Comparison of ENCODE assay signal across 34 mouse cellular contexts in genomic region chr5:114836886-114837285, GRCm38 (mm10). TPM values are rescaled to one million over a fixed set of nuclear protein-coding genes. Genes with fewer than 3 reads are reported as not detected.
DNase-seq lines count a peak whose midpoint lies in the region; ATAC-seq and TF ChIP-seq lines count a peak whose summit lies in the region.
"Had no signal": no experiment of that assay in that cellular context is flagged by ENCODE, and none has a peak within 500 bp of the region (broad histone marks: within the 10 kb centered on the region; RNA-seq: fewer than 3 reads in every experiment).

No protein-coding gene starts in this region.

- no peaks in the 10 kb centered on the region for H3K27me3 ChIP-seq in heart, embryonic 12.5 days (replicated peaks)
- H3K27me3 ChIP-seq in heart, embryonic 11.5 days (ENCODE audit: control insufficient read depth, insufficient read depth, low read length): no peaks in the 10 kb centered on the region
- no peaks in the 10 kb centered on the region for H3K27me3 ChIP-seq in lung, embryonic 16.5 days (ENCODE audit: control insufficient read depth, insufficient read depth, low read depth, low read length)
- 0 out of 2 replicates have a peak, but pooled peaks cover 3% of the 10 kb centered on the region for H3K27me3 ChIP-seq in E14TG2a.4 (ENCODE audit: insufficient read depth, low read length)
- H3K27me3 ChIP-seq: hindbrain, embryonic 12.5 days; intestine, embryonic 15.5 days; limb, embryonic 13.5 days; midbrain, embryonic 13.5 days; neural tube, embryonic 15.5 days had no signal

- peak; percentile 55; the same call in 1 of the 2 replicates for ATAC-seq in heart, embryonic 12.5 days (ENCODE audit: insufficient number of reproducible peaks, low FRiP score)
- no peak for ATAC-seq in heart, embryonic 11.5 days (replicated peaks; ENCODE audit: insufficient number of reproducible peaks, low FRiP score, low TSS enrichment)
- ATAC-seq in lung, embryonic 16.5 days (ENCODE audit: low read depth): peak; percentile 79
- ATAC-seq: forebrain, embryonic 16.5 days; hindbrain, postnatal 0 days; intestine, embryonic 15.5 days; midbrain, embryonic 13.5 days had no signal

- TF ChIP-seq CTCF in E14TG2a.4 (conservative IDR thresholded peaks at IDR 0.05; ENCODE audit: low read length): no peak

- no peak for DNase-seq in lung, postnatal 36 days
- DNase-seq in ZHBTc4 (ENCODE audit: low read depth, low spot score): peak; percentile 70
- no peak for DNase-seq in kidney, postnatal 4 days
- DNase-seq: adrenal gland, adult 8-10 months; cerebellum, adult 2 months; cerebellum, postnatal 14 days; gastrocnemius, adult 2 months; gastrocnemius, postnatal 36 days; heart, adult 18-20 months; heart, postnatal 14 days; kidney, adult 2 months; kidney, postnatal 36 days; liver, embryonic 13.5 days; lung, postnatal 14 days; right cerebral cortex, postnatal 25 days; thymus, adult 2 months; thymus, postnatal 36 days had no signal

- peaks cover 4% of the 10 kb centered on the region; the same call in 1 of the 2 replicates for H3K4me1 ChIP-seq in heart, embryonic 12.5 days (replicated peaks)
- no peaks in the 10 kb centered on the region for H3K4me1 ChIP-seq in heart, embryonic 11.5 days (ENCODE audit: control insufficient read depth, insufficient read depth, low read length)
- H3K4me1 ChIP-seq in lung, embryonic 16.5 days (replicated peaks; ENCODE audit: control insufficient read depth, insufficient read depth, low read length): no peaks in the 10 kb centered on the region; the same call in 1 of the 2 replicates
- H3K4me1 ChIP-seq in E14TG2a.4 (replicated peaks; ENCODE audit: low read depth, low read length): peaks cover 18% of the 10 kb centered on the region
- H3K4me1 ChIP-seq: intestine, embryonic 15.5 days; liver, embryonic 13.5 days; neural tube, embryonic 15.5 days had no signal

- WGBS in heart, embryonic 12.5 days: 19% methylated on average over 12 of the region's 12 CpGs
- WGBS in heart, embryonic 11.5 days (ENCODE audit: insufficient replicate concordance): 26% methylated on average over 12 of the region's 12 CpGs
- 37% methylated on average over 12 of the region's 12 CpGs for WGBS in lung, embryonic 16.5 days

- H3K4me3 ChIP-seq in heart, embryonic 12.5 days: no peak overlapping the region
- no peak overlapping the region for H3K4me3 ChIP-seq in heart, embryonic 11.5 days (ENCODE audit: low read depth, low read length)
- H3K4me3 ChIP-seq in lung, embryonic 16.5 days (ENCODE audit: low read length): no peak overlapping the region
- H3K4me3 ChIP-seq in E14TG2a.4 (replicated peaks; ENCODE audit: low read length): peak overlapping the region; percentile 32; the same call in 1 of the 2 replicates
- H3K4me3 ChIP-seq: erythroblast, embryonic 14.5 days; gastrocnemius, adult 2 months; hindbrain, embryonic 12.5 days; intestine, embryonic 15.5 days; limb, embryonic 13.5 days; liver, embryonic 13.5 days; midbrain, embryonic 13.5 days; neural tube, embryonic 15.5 days had no signal

- no peak overlapping the region for H3K27ac ChIP-seq in heart, embryonic 12.5 days (ENCODE audit: poor library complexity, severe bottlenecking)
- no peak overlapping the region for H3K27ac ChIP-seq in heart, embryonic 11.5 days (ENCODE audit: low read depth, low read length)
- no peak overlapping the region for H3K27ac ChIP-seq in lung, embryonic 16.5 days (ENCODE audit: low read length)
- H3K27ac ChIP-seq: gastrocnemius, adult 2 months; hindbrain, embryonic 12.5 days; hindbrain, postnatal 0 days; intestine, embryonic 15.5 days; limb, embryonic 13.5 days; liver, embryonic 13.5 days; midbrain, embryonic 13.5 days; neural tube, embryonic 15.5 days had no signal

- no peak overlapping the region for H3K4me2 ChIP-seq in heart, embryonic 12.5 days
- no peak overlapping the region for H3K4me2 ChIP-seq in heart, embryonic 11.5 days
- no peak overlapping the region for H3K4me2 ChIP-seq in lung, embryonic 16.5 days (ENCODE audit: low read depth, low read length)
- H3K4me2 ChIP-seq: hindbrain, embryonic 12.5 days; intestine, embryonic 15.5 days; limb, embryonic 13.5 days; liver, embryonic 13.5 days; midbrain, embryonic 13.5 days; neural tube, embryonic 15.5 days had no signal

- H3K9ac ChIP-seq in heart, embryonic 12.5 days: no peak overlapping the region
- no peak overlapping the region for H3K9ac ChIP-seq in heart, embryonic 11.5 days (ENCODE audit: low read depth, low read length)
- no peak overlapping the region for H3K9ac ChIP-seq in lung, embryonic 16.5 days (ENCODE audit: low read length)
- H3K9ac ChIP-seq: hindbrain, embryonic 12.5 days; intestine, embryonic 15.5 days; limb, embryonic 13.5 days; liver, embryonic 13.5 days; midbrain, embryonic 13.5 days; neural tube, embryonic 15.5 days had no signal

- no peaks in the 10 kb centered on the region for H3K36me3 ChIP-seq in heart, embryonic 12.5 days
- H3K36me3 ChIP-seq in heart, embryonic 11.5 days (ENCODE audit: control insufficient read depth, insufficient read depth, low read length): no peaks in the 10 kb centered on the region
- H3K36me3 ChIP-seq in lung, embryonic 16.5 days (ENCODE audit: control insufficient read depth, insufficient read depth, low read length): no peaks in the 10 kb centered on the region
- H3K36me3 ChIP-seq in E14TG2a.4 (ENCODE audit: insufficient read depth, low read length): no peaks in the 10 kb centered on the region
- H3K36me3 ChIP-seq: hindbrain, embryonic 12.5 days; intestine, embryonic 15.5 days; limb, embryonic 13.5 days; liver, embryonic 13.5 days; midbrain, embryonic 13.5 days; neural tube, embryonic 15.5 days had no signal

- H3K9me3 ChIP-seq in heart, embryonic 12.5 days (replicated peaks): no peaks in the 10 kb centered on the region
- no peaks in the 10 kb centered on the region for H3K9me3 ChIP-seq in heart, embryonic 11.5 days (replicated peaks; ENCODE audit: control insufficient read depth, low read length)
- H3K9me3 ChIP-seq in lung, embryonic 16.5 days (ENCODE audit: control insufficient read depth, low read length): peaks cover 4% of the 10 kb centered on the region; the same call in 1 of the 2 replicates
- no peaks in the 10 kb centered on the region for H3K9me3 ChIP-seq in E14TG2a.4 (ENCODE audit: low read length)
- H3K9me3 ChIP-seq: hindbrain, embryonic 12.5 days; intestine, embryonic 15.5 days; limb, embryonic 13.5 days; liver, embryonic 13.5 days; midbrain, embryonic 13.5 days; neural tube, embryonic 15.5 days had no signal

RNA-seq across cellular contexts. Expression of gene 1500011B03Rik, which starts 13.6 kb away (rescaled TPM):
- 53.2 and 57.5 TPM in 2 replicates for polyA plus RNA-seq in heart, embryonic 12.5 days (2016; fragmentation: Nextera tagmentation; extraction: Ambion mirVana)
- polyA plus RNA-seq in heart, embryonic 11.5 days (2014; fragmentation: Nextera tagmentation; extraction: Ambion mirVana): 62.7 and 63.7 TPM in 2 replicates
- polyA plus RNA-seq in lung, embryonic 16.5 days (2015; fragmentation: Nextera tagmentation; extraction: Ambion mirVana): 70.6 and 70.9 TPM in 2 replicates

RNA-seq across cellular contexts. Expression of gene 4930519G04Rik, which starts 16.6 kb away (rescaled TPM):
- not detected in 2 replicates for polyA plus RNA-seq in heart, embryonic 12.5 days (2016; fragmentation: Nextera tagmentation; extraction: Ambion mirVana)
- polyA plus RNA-seq in heart, embryonic 11.5 days (2014; fragmentation: Nextera tagmentation; extraction: Ambion mirVana): not detected in 2 replicates
- polyA plus RNA-seq in lung, embryonic 16.5 days (2015; fragmentation: Nextera tagmentation; extraction: Ambion mirVana): not detected in 2 replicates
- polyA plus RNA-seq: cerebellum, adult 2 months; embryonic facial prominence, embryonic 14.5 days; forebrain, embryonic 11.5 days; forebrain, embryonic 16.5 days; heart, embryonic 14.5 days; hindbrain, embryonic 12.5 days; hindbrain, postnatal 0 days; intestine, embryonic 15.5 days; kidney, adult 2 months; kidney, embryonic 16.5 days; limb, embryonic 13.5 days; liver, embryonic 13.5 days; midbrain, embryonic 13.5 days; neural tube, embryonic 15.5 days; stomach, embryonic 16.5 days; thymus, adult 2 months had no signal

RNA-seq across cellular contexts. Expression of gene Gm9936, which starts 21.6 kb away (rescaled TPM):
- polyA plus RNA-seq in heart, embryonic 12.5 days (2016; fragmentation: Nextera tagmentation; extraction: Ambion mirVana): 0.06 TPM in 1 of 2 replicates, not detected in the other
- not detected in 2 replicates for polyA plus RNA-seq in heart, embryonic 11.5 days (2014; fragmentation: Nextera tagmentation; extraction: Ambion mirVana)
- polyA plus RNA-seq in lung, embryonic 16.5 days (2015; fragmentation: Nextera tagmentation; extraction: Ambion mirVana): 0.06 and 0.11 TPM in 2 replicates
- polyA plus RNA-seq: erythroblast, embryonic 14.5 days; heart, embryonic 14.5 days; kidney, adult 2 months; kidney, embryonic 16.5 days; liver, embryonic 13.5 days; thymus, adult 2 months had no signal

RNA-seq across cellular contexts. Expression of gene Oasl2, which starts 59.9 kb away (rescaled TPM):
- polyA plus RNA-seq in heart, embryonic 12.5 days (2016; fragmentation: Nextera tagmentation; extraction: Ambion mirVana): 3.8 and 4.0 TPM in 2 replicates
- polyA plus RNA-seq in heart, embryonic 11.5 days (2014; fragmentation: Nextera tagmentation; extraction: Ambion mirVana): 2.7 and 4.3 TPM in 2 replicates
- polyA plus RNA-seq in lung, embryonic 16.5 days (2015; fragmentation: Nextera tagmentation; extraction: Ambion mirVana): 8.3 and 9.3 TPM in 2 replicates
